Mouse (Mus musculus) MEL-GATA-1-ER (cell line): ENCODE data around the gene Ankrd54.
"Not testable (repeated sequence)": the region's sequence is repeated elsewhere in the genome, so short reads cannot be mapped to it uniquely, and the experiment has no call there.

Source experiments
- DNase-seq: peaks from one replicate; pipeline ENCODE4 v3.0.0-alpha.2; 2012; ENCODE audit warnings: low read depth; ENCODE audit errors: extremely low read depth

The Ankrd54 gene

DNA sequence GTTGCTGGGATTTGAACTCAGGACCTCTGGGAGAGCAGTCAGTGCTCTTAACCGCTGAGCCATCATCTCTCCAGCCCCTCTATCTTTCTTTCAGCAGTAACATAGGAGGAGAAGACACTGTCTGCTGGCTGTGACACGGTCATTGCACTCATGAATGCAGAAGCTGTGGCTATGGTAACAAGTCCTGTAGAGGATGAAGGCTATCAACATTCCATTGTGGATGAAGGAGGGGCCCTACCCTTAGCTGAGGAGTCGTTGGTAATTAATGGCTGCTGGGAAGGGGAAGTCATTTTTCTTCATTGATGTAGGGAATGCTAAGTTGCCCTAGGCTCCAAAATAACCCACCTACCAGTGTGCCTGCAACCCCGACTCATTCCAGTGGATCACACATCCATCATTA lies 44.5 kb downstream of the Ankrd54 start:
- DNase-seq: no peak

- DNase-seq: no peak
Observed at GRCm38 (mm10) chr15:79013382-79013781, 49.3 kb downstream of the Ankrd54 start.

DNA sequence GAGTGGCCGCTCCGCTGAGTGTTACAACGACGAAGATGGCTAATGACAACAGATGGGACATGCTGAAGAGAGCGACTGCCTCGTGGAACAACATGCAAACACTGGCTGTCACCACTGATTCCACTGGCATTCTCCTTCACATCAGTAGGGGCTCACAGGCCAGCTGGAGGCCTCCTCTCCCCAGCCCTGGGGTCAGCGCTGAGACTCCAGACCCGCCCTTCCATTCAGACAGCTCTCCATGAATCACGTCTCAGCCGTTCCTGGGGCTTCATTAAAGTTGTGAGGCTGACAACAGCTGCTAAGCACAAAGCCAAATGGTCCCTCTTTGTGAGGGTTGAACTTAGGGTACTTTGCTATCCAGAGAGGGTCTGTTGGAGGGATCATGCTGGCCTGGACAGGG lies 51.1 kb downstream of the Ankrd54 start:
- no peak for DNase-seq

- no peak for DNase-seq
Observed at GRCm38 (mm10) chr15:79009734-79010133, 53.0 kb downstream of the Ankrd54 start.

GRCm38 (mm10) chr15:79007836-79008235 lies 54.9 kb downstream of the Ankrd54 start:
- not testable (repeated sequence) for DNase-seq

GRCm38 (mm10) chr15:79007059-79007458 lies 55.6 kb downstream of the Ankrd54 start:
- no peak for DNase-seq

GRCm38 (mm10) chr15:79006638-79007037 lies 56.1 kb downstream of the Ankrd54 start:
- DNase-seq: no peak

GRCm38 (mm10) chr15:79005581-79005980 lies 57.1 kb downstream of the Ankrd54 start:
- DNase-seq: no peak
